Mouse (Mus musculus) heart, postnatal 0 days (tissue): Measurements from ENCODE around the gene Misp.

Source experiments
- CTCF ChIP-seq: IDR thresholded peaks from 2 replicates; pipeline ENCODE4 v1.5.1; 2016; ENCODE audit warnings: antibody characterized with exemption, control low read depth, low read depth
- EP300 ChIP-seq: IDR thresholded peaks from 2 replicates; pipeline ENCODE4 v1.6.1; 2016; ENCODE audit warnings: antibody characterized with exemption, low read depth

DNA sequence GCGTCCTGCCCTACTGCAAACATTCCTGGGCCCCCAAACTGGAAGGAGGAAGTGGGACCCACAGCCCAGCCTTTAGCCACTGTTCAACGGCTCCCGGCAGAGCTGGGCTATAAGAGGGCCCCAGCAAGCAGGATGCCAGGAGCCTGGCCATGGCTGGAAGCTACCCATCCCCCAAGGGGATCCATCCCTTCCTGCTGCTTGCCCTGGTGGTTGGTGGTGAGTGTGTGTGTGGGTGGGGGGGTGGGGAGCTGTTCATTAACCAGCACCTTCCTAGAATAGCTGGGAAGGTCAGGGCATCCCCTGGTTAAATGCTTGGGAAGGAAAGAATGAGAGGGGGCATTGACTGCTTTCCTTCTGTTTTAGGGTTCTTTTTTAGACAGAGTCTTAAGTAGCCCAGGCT is 58.7 kb downstream of the Misp start:
- TF ChIP-seq CTCF (no peak), EP300 (no peak)
